Mouse (Mus musculus): ENCODE results near the gene Traf3ip1. TPM values are rescaled to one million over a fixed set of nuclear protein-coding genes. Genes with fewer than 3 reads are reported as not detected.

The Traf3ip1 gene
- polyA plus RNA-seq (2016; fragmentation: Nextera tagmentation; extraction: Ambion mirVana) = 11.8 and 12.2 TPM in 2 replicates

DNA sequence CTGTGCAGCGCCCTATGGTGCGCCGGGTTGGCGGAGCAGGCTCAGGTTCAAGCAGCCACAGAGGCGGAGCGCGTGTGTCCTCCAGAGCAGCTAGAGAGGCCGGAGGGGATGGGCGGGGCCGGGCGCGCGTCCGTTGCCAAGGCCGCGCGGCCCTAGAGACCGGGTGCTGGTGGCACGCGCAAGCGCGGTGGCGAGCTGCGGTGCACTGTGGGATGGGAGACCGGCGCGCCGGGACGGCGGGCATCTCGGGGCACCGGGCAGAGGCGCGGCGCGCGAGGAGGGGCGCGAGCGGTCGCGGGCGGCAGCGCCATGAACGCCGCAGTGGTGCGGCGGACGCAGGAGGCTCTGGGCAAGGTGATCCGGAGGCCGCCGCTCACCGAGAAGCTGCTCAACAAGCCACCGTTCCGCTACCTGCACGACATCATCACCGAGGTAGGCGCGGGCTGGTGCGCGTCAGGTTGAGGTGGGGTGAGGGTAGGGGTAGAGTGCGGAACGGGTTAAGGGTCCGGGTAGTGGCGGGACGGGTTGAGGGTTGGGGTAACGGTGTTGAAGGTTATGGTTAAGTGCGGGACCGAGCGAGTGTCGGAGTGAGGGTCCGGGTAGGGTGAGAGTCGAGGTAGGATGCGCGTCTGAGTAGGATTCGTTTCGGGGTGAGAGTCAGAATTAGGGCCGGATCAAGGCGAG, at the start of gene Traf3ip1:
Gene Traf3ip1 (plus strand): TSS at position 191 of the 684 bp plus-strand sequence.
- peak within 1 kb of the TSS; percentile 90 for H3K4me2 ChIP-seq
- peaks cover 9% of the 10 kb centered on the region for H3K36me3 ChIP-seq
- peaks cover 17% of the 10 kb centered on the region for H3K4me1 ChIP-seq (replicated peaks)
- H3K9ac ChIP-seq (replicated peaks) = peak within 1 kb of the TSS; percentile 77
- under 1% methylated on average over 79 of the region's 79 CpGs for WGBS
- H3K27me3 ChIP-seq = peaks cover 4% of the 10 kb centered on the region; the same call in 1 of the 2 replicates
- ATAC-seq (ENCODE audit: insufficient number of reproducible peaks, insufficient read depth, low FRiP score, low TSS enrichment, low read depth) = peak; percentile 97
- H3K9me3 ChIP-seq = no peaks in the 10 kb centered on the region
- H3K27ac ChIP-seq = no peak within 1 kb of the TSS
- peak within 1 kb of the TSS; percentile 95 for H3K4me3 ChIP-seq (replicated peaks)

DNA sequence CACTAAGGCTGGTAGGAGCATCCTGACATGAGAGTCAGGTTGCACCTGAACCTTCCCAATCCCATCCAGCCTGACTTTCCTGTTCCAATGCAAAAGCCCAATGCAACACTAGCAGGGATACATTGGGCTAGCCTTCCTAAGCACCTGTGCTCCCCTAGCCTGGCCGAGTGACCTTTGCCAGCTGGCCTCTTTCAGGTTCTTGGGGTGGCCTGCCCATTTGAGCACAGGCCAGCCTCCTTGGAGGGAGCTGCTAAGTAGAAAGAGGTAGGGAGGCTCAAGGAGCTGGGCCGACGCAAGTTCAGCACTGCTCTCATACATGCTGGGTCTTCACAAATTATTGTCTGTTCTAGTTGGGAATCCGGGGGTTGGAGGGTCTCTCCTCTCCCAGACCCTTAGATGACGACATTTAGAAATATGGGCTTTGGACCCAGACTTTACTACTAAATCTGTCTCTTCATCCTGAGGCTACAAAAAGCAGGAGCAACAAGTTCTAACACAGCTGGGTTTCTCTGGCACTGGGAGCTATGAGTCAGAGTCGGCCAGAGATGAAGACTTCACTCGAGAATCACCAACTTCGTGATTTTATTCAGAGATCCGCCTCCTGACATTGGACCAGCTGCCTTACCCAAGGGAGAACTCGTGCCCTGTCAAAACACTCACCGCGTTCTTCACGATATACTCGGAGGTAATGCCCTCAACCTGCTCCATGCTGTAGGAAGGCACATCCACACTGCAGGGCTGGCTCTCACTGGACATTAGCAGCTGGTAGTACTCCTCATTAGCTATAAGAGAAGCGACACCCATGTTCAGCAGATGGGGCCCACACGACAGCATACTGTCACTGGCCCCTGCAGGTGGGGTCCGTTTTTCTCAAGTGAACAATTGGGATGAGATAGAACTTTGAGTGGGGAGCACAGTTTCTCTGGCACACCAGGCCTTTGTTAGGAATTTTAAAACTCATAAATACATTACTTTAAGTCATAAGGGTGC, 49.3 kb upstream of the Traf3ip1 start:
- ATAC-seq (ENCODE audit: insufficient number of reproducible peaks, insufficient read depth, low FRiP score, low TSS enrichment, low read depth) = no peak
- no peak overlapping the region for H3K4me2 ChIP-seq
- 0 out of 2 replicates have a peak overlapping the region, but pooled peaks have one; percentile 12 for H3K9ac ChIP-seq (replicated peaks)
- peaks cover 8% of the 10 kb centered on the region for H3K9me3 ChIP-seq
- H3K27ac ChIP-seq = no peak overlapping the region
- peaks cover 16% of the 10 kb centered on the region for H3K36me3 ChIP-seq
- WGBS = 88% methylated on average over 17 of the region's 17 CpGs
- H3K4me1 ChIP-seq (replicated peaks) = 0 out of 2 replicates have a peak, but pooled peaks cover 10% of the 10 kb centered on the region
- H3K4me3 ChIP-seq (replicated peaks) = no peak overlapping the region
- H3K27me3 ChIP-seq = no peaks in the 10 kb centered on the region; the same call in 1 of the 2 replicates

DNA sequence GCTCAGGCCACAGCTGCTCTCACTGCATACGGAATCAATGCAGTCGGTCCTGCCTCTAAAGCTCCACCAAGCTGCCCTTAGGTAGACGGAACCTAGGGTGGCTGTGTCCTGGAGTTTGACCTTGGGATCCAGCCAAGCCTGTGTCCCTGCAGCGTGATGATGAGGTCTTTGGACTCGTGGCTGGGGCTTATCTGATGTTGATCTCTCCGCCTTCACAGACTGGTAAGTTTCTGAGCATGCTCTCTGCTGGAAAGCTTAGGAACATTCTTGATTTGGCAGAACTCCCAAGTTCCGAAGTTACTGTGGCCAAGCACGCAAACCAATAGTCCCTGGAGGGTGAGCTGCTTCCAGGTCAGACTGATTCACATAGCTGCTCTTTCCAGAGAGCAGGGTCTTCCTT, 48.4 kb upstream of the Traf3ip1 start:
- no peak overlapping the region for H3K4me2 ChIP-seq
- H3K4me1 ChIP-seq (replicated peaks) = 0 out of 2 replicates have a peak, but pooled peaks cover 10% of the 10 kb centered on the region
- H3K4me3 ChIP-seq (replicated peaks) = no peak overlapping the region
- no peak overlapping the region for H3K27ac ChIP-seq
- H3K9me3 ChIP-seq = peaks cover 8% of the 10 kb centered on the region
- H3K9ac ChIP-seq (replicated peaks) = no peak overlapping the region
- H3K36me3 ChIP-seq = peaks cover 16% of the 10 kb centered on the region
- 83% methylated on average over 8 of the region's 8 CpGs for WGBS
- H3K27me3 ChIP-seq = no peaks in the 10 kb centered on the region; the same call in 1 of the 2 replicates
- ATAC-seq (ENCODE audit: insufficient number of reproducible peaks, insufficient read depth, low FRiP score, low TSS enrichment, low read depth) = no peak

DNA sequence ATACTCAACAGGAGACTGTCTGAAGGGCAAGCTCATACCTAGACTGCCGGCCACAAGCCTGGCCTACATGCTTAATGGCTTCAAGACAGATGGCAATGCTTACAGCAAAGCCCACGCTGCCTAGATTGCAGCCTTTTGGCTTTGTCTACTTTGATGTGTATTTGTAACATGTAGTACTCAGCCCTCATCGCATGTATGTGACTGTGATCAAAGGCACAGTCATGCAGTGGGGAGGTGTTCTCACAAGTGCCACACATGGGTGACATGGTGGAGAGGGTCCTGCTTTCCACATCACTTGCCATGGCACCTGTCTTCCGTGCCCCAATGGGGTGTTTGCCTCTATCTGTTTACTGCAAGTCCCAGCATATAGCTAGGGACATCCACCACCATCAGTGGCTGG, 47.9 kb upstream of the Traf3ip1 start:
- Histone ChIP-seq H3K9me3 (peaks cover 8% of the 10 kb centered on the region), H3K4me3 (replicated peaks) (no peak overlapping the region), H3K27ac (no peak overlapping the region), H3K4me1 (replicated peaks) (0 out of 2 replicates have a peak, but pooled peaks cover 10% of the 10 kb centered on the region), H3K36me3 (peaks cover 16% of the 10 kb centered on the region), H3K4me2 (no peak overlapping the region), H3K27me3 (no peaks in the 10 kb centered on the region; the same call in 1 of the 2 replicates), H3K9ac (replicated peaks) (no peak overlapping the region)
- no peak for ATAC-seq (ENCODE audit: insufficient number of reproducible peaks, insufficient read depth, low FRiP score, low TSS enrichment, low read depth)
- 83% methylated on average over 4 of the region's 4 CpGs for whole genome bisulfite sequencing

DNA sequence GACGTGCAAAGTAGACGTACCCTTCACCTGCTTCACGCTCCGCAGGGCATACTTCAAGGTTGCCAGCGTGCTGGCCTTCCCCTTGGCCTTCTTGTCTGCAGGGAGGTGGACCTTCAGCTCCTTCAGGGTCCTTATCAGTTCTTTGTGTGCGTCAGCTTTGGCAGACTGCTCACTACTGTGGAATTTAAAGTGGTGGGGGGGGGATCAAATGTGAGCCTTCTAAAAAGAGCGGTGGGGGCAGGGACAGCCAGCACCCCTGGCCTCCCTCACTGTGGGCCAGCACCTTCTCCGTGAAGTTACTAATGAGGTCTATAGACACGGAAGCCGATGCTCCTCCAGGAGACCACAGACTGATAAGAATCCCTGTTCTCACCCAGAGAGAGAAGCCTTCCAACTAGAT, 45.8 kb upstream of the Traf3ip1 start:
- Histone ChIP-seq H3K27ac (no peak overlapping the region), H3K4me2 (no peak overlapping the region), H3K9ac (replicated peaks) (no peak overlapping the region), H3K27me3 (no peaks in the 10 kb centered on the region; the same call in 1 of the 2 replicates), H3K4me1 (replicated peaks) (0 out of 2 replicates have a peak, but pooled peaks cover 1% of the 10 kb centered on the region), H3K9me3 (peaks cover 8% of the 10 kb centered on the region), H3K36me3 (peaks cover 16% of the 10 kb centered on the region), H3K4me3 (replicated peaks) (no peak overlapping the region)
- ATAC-seq (ENCODE audit: insufficient number of reproducible peaks, insufficient read depth, low FRiP score, low TSS enrichment, low read depth) = no peak
- 93% methylated on average over 10 of the region's 10 CpGs for WGBS

DNA sequence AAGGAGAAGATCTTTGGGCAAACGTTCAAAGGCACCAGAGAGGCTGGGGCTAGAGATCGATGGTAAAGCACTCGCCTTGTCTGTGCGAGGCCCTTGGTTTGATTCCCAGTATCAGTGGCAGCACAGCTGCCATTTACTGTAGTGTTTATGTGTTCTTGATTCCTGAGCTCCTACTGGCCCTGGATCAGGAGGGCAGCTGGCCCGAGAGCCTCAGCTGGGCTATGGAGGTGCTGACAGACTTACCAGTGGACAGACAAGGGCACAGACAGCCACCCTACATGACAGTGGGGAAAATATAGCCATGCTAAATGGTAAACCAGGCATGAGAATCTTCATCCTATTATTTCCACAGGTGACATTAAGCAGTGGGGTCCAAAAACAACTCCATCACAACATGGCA, 43.6 kb upstream of the Traf3ip1 start:
- ATAC-seq (ENCODE audit: insufficient number of reproducible peaks, insufficient read depth, low FRiP score, low TSS enrichment, low read depth) = no peak
- 88% methylated on average over 5 of the region's 5 CpGs for WGBS
- Histone ChIP-seq H3K9ac (replicated peaks) (no peak overlapping the region), H3K27ac (no peak overlapping the region), H3K27me3 (no peaks in the 10 kb centered on the region), H3K4me2 (no peak overlapping the region), H3K9me3 (peaks cover 8% of the 10 kb centered on the region), H3K36me3 (peaks cover 16% of the 10 kb centered on the region), H3K4me3 (replicated peaks) (no peak overlapping the region), H3K4me1 (replicated peaks) (peaks cover 10% of the 10 kb centered on the region)

DNA sequence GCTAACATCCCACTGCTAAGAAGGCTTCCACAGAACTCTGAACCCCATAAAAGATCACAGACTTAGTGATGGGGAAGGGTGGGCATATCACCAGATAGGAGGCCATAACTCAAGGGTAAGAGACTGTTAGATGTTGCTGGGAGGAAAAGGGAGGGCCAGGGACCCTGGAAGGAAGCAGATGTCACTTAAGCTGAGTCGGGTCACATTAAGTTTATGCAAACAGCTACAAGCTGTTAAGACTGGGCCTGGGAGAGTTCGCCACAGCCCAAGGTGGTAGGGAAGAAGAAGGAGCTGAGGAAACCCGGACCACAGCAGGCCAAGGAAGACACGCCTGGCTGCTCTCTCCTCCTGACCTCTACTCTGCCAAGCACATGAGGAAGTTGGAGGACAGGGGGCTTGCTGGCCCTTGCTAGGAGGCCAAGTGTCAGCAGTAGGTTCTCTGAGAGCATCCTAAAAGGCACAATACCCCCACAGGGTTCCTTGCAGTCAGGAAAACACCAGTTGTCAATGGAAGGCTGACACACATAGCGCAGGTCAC, 42.8 kb upstream of the Traf3ip1 start:
- 59% methylated on average over 5 of the region's 5 CpGs for WGBS
- Histone ChIP-seq H3K27ac (no peak overlapping the region), H3K9me3 (peaks cover 8% of the 10 kb centered on the region), H3K4me3 (replicated peaks) (no peak overlapping the region), H3K4me1 (replicated peaks) (peaks cover 18% of the 10 kb centered on the region), H3K9ac (replicated peaks) (no peak overlapping the region), H3K4me2 (no peak overlapping the region), H3K36me3 (peaks cover 16% of the 10 kb centered on the region), H3K27me3 (no peaks in the 10 kb centered on the region)
- ATAC-seq (ENCODE audit: insufficient number of reproducible peaks, insufficient read depth, low FRiP score, low TSS enrichment, low read depth) = no peak

DNA sequence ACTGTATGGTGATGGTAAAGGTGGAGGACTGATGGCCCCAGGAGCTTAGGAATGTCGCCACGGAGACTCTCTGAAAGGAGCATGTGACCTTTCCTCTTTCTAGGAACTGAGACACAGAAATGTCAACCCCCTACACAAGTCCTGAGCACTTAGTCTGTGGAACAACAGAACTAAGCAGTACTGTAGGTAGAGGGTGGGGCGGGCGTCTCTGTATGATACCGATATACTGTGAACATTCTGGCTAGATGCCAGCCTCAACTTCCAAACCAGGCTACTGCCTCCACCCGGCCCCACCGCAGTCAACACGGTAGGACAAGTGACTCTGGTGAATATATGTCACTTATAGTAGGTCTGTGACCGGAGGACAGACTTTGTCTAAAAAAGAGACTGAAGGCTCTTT, 40.5 kb upstream of the Traf3ip1 start:
- no peak for ATAC-seq (ENCODE audit: insufficient number of reproducible peaks, insufficient read depth, low FRiP score, low TSS enrichment, low read depth)
- Histone ChIP-seq H3K36me3 (no peaks in the 10 kb centered on the region), H3K4me3 (replicated peaks) (no peak overlapping the region), H3K9ac (replicated peaks) (no peak overlapping the region), H3K4me2 (no peak overlapping the region), H3K9me3 (no peaks in the 10 kb centered on the region), H3K4me1 (replicated peaks) (peaks cover 33% of the 10 kb centered on the region), H3K27me3 (peaks cover 14% of the 10 kb centered on the region), H3K27ac (no peak overlapping the region)
- WGBS = 83% methylated on average over 9 of the region's 9 CpGs

DNA sequence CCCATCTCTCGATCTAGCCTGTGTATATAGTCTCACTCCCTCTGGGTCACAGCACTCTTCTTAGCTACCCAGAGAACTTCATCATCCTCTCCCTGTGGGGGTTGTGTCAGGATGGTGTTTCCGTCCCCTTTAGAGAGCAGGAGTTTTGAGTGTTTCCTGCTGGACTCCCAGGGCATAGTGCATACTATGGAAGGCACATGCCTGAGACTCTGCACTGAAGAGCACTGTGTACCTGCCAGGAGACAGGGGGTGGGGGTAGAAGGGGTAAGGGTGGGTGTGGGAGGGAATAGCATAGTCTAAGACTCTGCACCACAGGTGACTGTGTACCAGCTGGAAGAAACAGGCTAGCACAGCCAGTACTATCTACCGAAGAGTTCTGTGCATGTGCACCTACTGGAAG, 40.1 kb upstream of the Traf3ip1 start:
- H3K4me1 ChIP-seq (replicated peaks) = peaks cover 33% of the 10 kb centered on the region
- no peak overlapping the region for H3K4me2 ChIP-seq
- WGBS = 86% methylated on average over 3 of the region's 3 CpGs
- H3K27me3 ChIP-seq = peaks cover 15% of the 10 kb centered on the region
- no peak for ATAC-seq (ENCODE audit: insufficient number of reproducible peaks, insufficient read depth, low FRiP score, low TSS enrichment, low read depth)
- no peak overlapping the region for H3K4me3 ChIP-seq (replicated peaks)
- H3K27ac ChIP-seq = no peak overlapping the region
- no peak overlapping the region for H3K9ac ChIP-seq (replicated peaks)
- H3K9me3 ChIP-seq = no peaks in the 10 kb centered on the region
- H3K36me3 ChIP-seq = no peaks in the 10 kb centered on the region

DNA sequence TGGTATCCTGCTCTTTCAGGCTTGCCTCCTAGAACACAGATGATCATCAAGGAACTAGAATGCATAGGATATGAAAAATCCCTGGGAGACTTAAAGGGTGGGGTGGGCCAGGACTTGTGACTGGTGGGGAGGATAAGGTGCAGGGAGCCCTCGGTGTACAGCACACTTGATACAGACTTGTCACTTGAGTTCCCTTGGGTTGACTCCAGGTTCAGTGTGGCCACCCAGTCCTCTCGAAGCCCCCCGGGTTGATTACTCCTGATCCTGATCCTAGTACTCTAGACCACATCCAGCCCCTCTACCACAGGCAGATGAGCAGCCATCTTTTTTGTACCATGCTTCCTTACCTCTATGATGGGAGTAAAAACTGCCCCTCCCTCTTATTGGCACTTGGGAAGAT, 39.5 kb upstream of the Traf3ip1 start:
- peaks cover 33% of the 10 kb centered on the region for H3K4me1 ChIP-seq (replicated peaks)

More for the DNA sequence above, 39.5 kb upstream of the Traf3ip1 start:
- no peak for ATAC-seq (ENCODE audit: insufficient number of reproducible peaks, insufficient read depth, low FRiP score, low TSS enrichment, low read depth)
- Histone ChIP-seq H3K9ac (replicated peaks) (no peak overlapping the region), H3K36me3 (no peaks in the 10 kb centered on the region), H3K27ac (no peak overlapping the region), H3K27me3 (peaks cover 15% of the 10 kb centered on the region), H3K4me2 (no peak overlapping the region), H3K9me3 (no peaks in the 10 kb centered on the region), H3K4me3 (replicated peaks) (no peak overlapping the region)
- WGBS = 96% methylated on average over 3 of the region's 3 CpGs
